Mouse (Mus musculus): ENCODE measurements around the gene Mphosph9.

DNA sequence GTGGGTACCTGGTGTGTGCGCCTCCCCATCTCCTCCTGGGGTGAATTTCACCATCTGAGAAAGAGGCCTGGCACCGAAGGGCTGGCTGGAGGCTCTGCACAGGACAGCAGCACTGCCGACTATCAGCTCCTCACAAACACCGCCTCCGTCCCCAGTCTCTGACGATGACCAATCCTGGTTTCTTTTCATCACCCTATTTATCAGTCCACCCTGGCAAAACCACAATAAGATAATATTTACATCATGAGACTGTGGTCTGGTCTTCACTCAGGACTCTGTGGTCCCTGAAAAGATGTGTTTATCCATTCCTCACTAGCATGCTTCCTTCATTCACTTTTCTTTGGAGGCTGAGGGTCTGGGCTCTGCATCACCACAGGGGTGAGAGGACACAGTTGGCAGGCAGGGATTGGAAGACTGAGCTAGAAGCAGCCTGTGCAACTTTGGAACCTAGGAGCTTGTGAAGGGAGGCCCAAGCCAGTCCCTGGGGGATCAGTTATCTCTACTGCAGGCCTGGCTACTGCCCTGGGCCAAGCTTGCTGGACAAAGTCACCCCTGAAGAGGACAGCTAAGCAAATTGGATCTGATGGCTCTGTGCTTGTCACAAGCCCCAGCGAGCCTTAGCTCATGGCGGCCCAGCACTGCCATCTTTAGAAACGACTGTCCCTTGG, 123.5 kb downstream of the Mphosph9 start:
- TF ChIP-seq SIN3A (IDR thresholded peaks at IDR 0.05; ENCODE audit: low read length), result no peak
- TF ChIP-seq NELFE (IDR thresholded peaks at IDR 0.05; ENCODE audit: low read depth, low read length), result no peak
- no peak for TF ChIP-seq CTCF (IDR thresholded peaks at IDR 0.05 in 2 of 3, conservative IDR thresholded peaks at IDR 0.05 in 1 of 3; ENCODE audit: control insufficient read depth in 1 of 3, insufficient read depth in 1 of 3, low read depth in 2 of 3, low read length in 3 of 3, poor library complexity in 1 of 3, severe bottlenecking in 1 of 3)

Measured in MEL (cell line).